Mouse (Mus musculus) CH12.LX (cell line): ENCODE results near the gene Dennd5b. TPM values are rescaled to one million over a fixed set of nuclear protein-coding genes. Genes with fewer than 3 reads are reported as not detected.
A peak's percentile ranks its signal among the peaks of the same experiment; 100 is the strongest.
"Not testable (repeated sequence)": the region's sequence is repeated elsewhere in the genome, so short reads cannot be mapped to it uniquely, and the experiment has no call there.

ENCODE experiments used
- DNase-seq: peaks from one replicate; pipeline ENCODE4 v3.0.0-alpha.2; 2013; ENCODE audit errors: extremely low read depth
- H3K27ac ChIP-seq: 2 replicates; pipeline ENCODE4 v1.5.1; 2012; ENCODE audit warnings: low read depth, mild to moderate bottlenecking, control low read depth, moderate library complexity; ENCODE audit not compliant: insufficient read depth
- H3K27me3 ChIP-seq: replicated peaks from 2 replicates; pipeline ENCODE3; 2012; ENCODE audit warnings: inconsistent platforms
- H3K36me3 ChIP-seq, 2 experiments: replicated peaks in 1 of 2; 2 replicates each; pipeline versions ENCODE3 to v1.6.1; 2012; ENCODE audit warnings: inconsistent platforms in 1 of 2, low read length in 1 of 2, mild to moderate bottlenecking in 1 of 2, mixed read lengths in 1 of 2, moderate library complexity in 1 of 2; ENCODE audit not compliant: control insufficient read depth in 1 of 2, insufficient read depth in 1 of 2
- H3K4me1 ChIP-seq, 2 experiments: 2 replicates each; pipeline ENCODE4 v1.6.1; 2012; ENCODE audit warnings: inconsistent platforms in 1 of 2, moderate library complexity in 1 of 2; ENCODE audit not compliant: insufficient read depth in 2 of 2, control insufficient read depth in 1 of 2
- H3K4me2 ChIP-seq: 2 replicates; pipeline ENCODE4 v1.6.1; 2012; ENCODE audit warnings: low read depth, mild to moderate bottlenecking, control low read depth; ENCODE audit not compliant: poor library complexity, insufficient read depth, severe bottlenecking
- H3K4me3 ChIP-seq, 3 experiments: fragments of 150-350 bp in 1 of 3; sonication (generic) in 1 of 3; replicated peaks in 1 of 3; 2 replicates each; pipeline versions ENCODE3 to v1.5.1; 2011 to 2012; ENCODE audit warnings: low read depth in 2 of 3, low read length in 2 of 3, mild to moderate bottlenecking in 2 of 3, moderate library complexity in 2 of 3, control low read depth in 1 of 3, improper control_type of control experiment in 1 of 3, inconsistent platforms in 1 of 3, mixed read lengths in 1 of 3; ENCODE audit not compliant: poor library complexity in 1 of 3
- H3K79me2 ChIP-seq: replicated peaks from 2 replicates; pipeline ENCODE4 v1.6.1; 2012; ENCODE audit warnings: mild to moderate bottlenecking, moderate library complexity; ENCODE audit not compliant: control insufficient read depth, poor library complexity, insufficient read depth, severe bottlenecking; ENCODE audit errors: extremely low read depth
- H3K9ac ChIP-seq: 2 replicates; pipeline ENCODE4 v1.6.1; 2012; ENCODE audit warnings: low read depth, mild to moderate bottlenecking, control low read depth, moderate library complexity; ENCODE audit not compliant: insufficient read depth
- H3K9me3 ChIP-seq: replicated peaks from 2 replicates; pipeline ENCODE3; 2012; ENCODE audit warnings: low read length, inconsistent platforms, mixed read lengths
- CHD1 ChIP-seq: IDR thresholded peaks from 2 replicates; pipeline ENCODE4 v1.6.1; 2012; ENCODE audit warnings: low read depth, low read length, improper control_type of control experiment, inconsistent platforms
- CTCF ChIP-seq, 2 experiments: IDR thresholded peaks in 1 of 2; conservative IDR thresholded peaks in 1 of 2; 2 replicates each; pipeline ENCODE4 v1.5.1; 2011 to 2012; ENCODE audit warnings: low read depth in 2 of 2, low read length in 2 of 2, improper control_type of control experiment in 1 of 2, inconsistent platforms in 1 of 2, mild to moderate bottlenecking in 1 of 2, moderate library complexity in 1 of 2
- E2F4 ChIP-seq: IDR thresholded peaks from 2 replicates; pipeline ENCODE4 v1.6.1; 2011; ENCODE audit warnings: low read depth, low read length, improper control_type of control experiment; ENCODE audit not compliant: insufficient replicate concordance
- HCFC1 ChIP-seq: IDR thresholded peaks from 2 replicates; pipeline ENCODE4 v1.6.1; 2012; ENCODE audit warnings: low read depth, mild to moderate bottlenecking, inconsistent platforms, low read length, improper control_type of control experiment
- JUND ChIP-seq: conservative IDR thresholded peaks from 2 replicates; pipeline ENCODE4 v1.6.1; 2011; ENCODE audit warnings: low read depth, low read length, improper control_type of control experiment
- MEF2A ChIP-seq: IDR thresholded peaks from 2 replicates; pipeline ENCODE4 v1.6.1; 2014; ENCODE audit warnings: low read depth, mild to moderate bottlenecking, inconsistent platforms, low read length, improper control_type of control experiment, borderline replicate concordance
- NRF1 ChIP-seq: IDR thresholded peaks from 2 replicates; pipeline ENCODE4 v1.6.1; 2014; ENCODE audit warnings: low read depth, mild to moderate bottlenecking, inconsistent platforms, low read length, improper control_type of control experiment, moderate library complexity
- RAD21 ChIP-seq: IDR thresholded peaks from 2 replicates; pipeline ENCODE4 v1.6.1; 2011; ENCODE audit warnings: low read depth, mild to moderate bottlenecking, low read length, improper control_type of control experiment, moderate library complexity
- SMC3 ChIP-seq: IDR thresholded peaks from 2 replicates; pipeline ENCODE4 v1.6.1; 2011; ENCODE audit warnings: low read depth, low read length, improper control_type of control experiment
- USF1 ChIP-seq: IDR thresholded peaks from 2 replicates; pipeline ENCODE4 v1.6.1; 2014; ENCODE audit warnings: low read depth, mild to moderate bottlenecking, inconsistent platforms, low read length, improper control_type of control experiment
- ZC3H11A ChIP-seq: IDR thresholded peaks from 2 replicates; pipeline ENCODE4 v1.6.1; 2012; ENCODE audit warnings: low read depth, mild to moderate bottlenecking, inconsistent platforms, low read length, improper control_type of control experiment
- ZMIZ1 ChIP-seq: IDR thresholded peaks from 2 replicates; pipeline ENCODE4 v1.6.1; 2012; ENCODE audit warnings: low read depth, mild to moderate bottlenecking, inconsistent platforms, low read length, improper control_type of control experiment
- ZNF384 ChIP-seq: IDR thresholded peaks from 2 replicates; pipeline ENCODE4 v1.6.1; 2012; ENCODE audit warnings: low read depth, low read length, improper control_type of control experiment, inconsistent platforms
- dilution Hi-C: fragments of 300-500 bp; cut with MboI; formaldehyde crosslinking; loops from 2 replicates; pipeline ENCODE4 v1.14.3; 2020; ENCODE audit warnings: low sequenced_read_pairs; ENCODE audit not compliant: extremely low pct_unique_long_range_greater_than_20kb, extremely low pct_ligation_motif_present
- in situ Hi-C: fragments of 300-500 bp; cut with MboI; formaldehyde crosslinking; loops from 3 replicates; pipeline ENCODE4 v1.14.3; 2019; ENCODE audit warnings: low sequenced_read_pairs, low pct_ligation_motif_present, low pct_unique_long_range_greater_than_20kb, mixed read lengths
- polyA plus RNA-seq: library from polyadenylated mRNA; unstranded; fragments of >175 nt; gene quantifications from 2 replicates; pipeline ENCODE4 v1.2.1, GENCODE M21; 2012; ENCODE audit warnings: low read depth; ENCODE audit not compliant: insufficient read length
- total RNA-seq, 2 experiments: library from RNA; depleted of rRNA; stranded (reverse); fragments of 300-350 nt in 1 of 2; fragments of >200 nt in 1 of 2; gene quantifications; 2 replicates each; pipeline ENCODE4 v1.2.3; 2012 to 2014

Gene Dennd5b
- total and polyA plus RNA-seq, 3 experiments, result 1.6 to 3.1 (median 2.2) TPM

DNA sequence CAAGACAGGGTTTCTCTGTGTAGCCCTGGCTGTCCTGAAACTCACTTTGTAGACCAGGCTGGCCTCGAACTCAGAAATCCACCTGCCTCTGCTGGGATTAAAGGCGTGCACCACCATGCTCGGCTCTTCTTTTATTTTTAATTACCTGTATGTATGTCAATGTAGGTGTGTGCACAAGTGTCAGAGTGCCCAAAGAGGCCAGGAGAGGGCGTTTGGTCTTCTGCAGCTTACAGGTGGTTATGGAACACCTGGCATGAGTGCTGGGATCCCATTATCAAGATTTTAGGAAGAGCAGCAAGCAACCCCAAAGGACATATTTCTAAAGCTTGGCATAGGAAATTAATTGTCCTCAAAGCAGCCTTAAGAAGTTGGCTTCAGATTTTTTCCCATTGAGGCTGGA lies 159.1 kb downstream of the Dennd5b start:
- Histone ChIP-seq H3K4me1 (peaks cover 6 to 56% of the 10 kb centered on the region in 2 experiments; a peak in 3 of 4 replicates), H3K36me3 (peaks cover 0 to 32% of the 10 kb centered on the region in 2 experiments), H3K27me3 (no peaks in the 10 kb centered on the region), H3K4me2 (peak overlapping the region; percentile 87), H3K27ac (no peak overlapping the region), H3K9me3 (no peaks in the 10 kb centered on the region), H3K9ac (no peak overlapping the region), H3K4me3 (no peak overlapping the region), H3K79me2 (peaks cover 72% of the 10 kb centered on the region)
- TF ChIP-seq CTCF (conservative IDR thresholded peaks at IDR 0.05 in 1 of 2, IDR thresholded peaks at IDR 0.05 in 1 of 2; ENCODE audit: low read depth in 2 of 2, low read length in 2 of 2), result peak in 1 of 2 experiments; percentile 30; a peak in 2 of 4 replicates
- no peak for TF ChIP-seq ZMIZ1
- dilution Hi-C loops, result no loop called here
- in situ Hi-C loops, result loop anchor here (25.0 kb wide), 1 partner anchor 170 kb away; the partner anchor contains the start of gene Dennd5b
- no peak for DNase-seq

DNA sequence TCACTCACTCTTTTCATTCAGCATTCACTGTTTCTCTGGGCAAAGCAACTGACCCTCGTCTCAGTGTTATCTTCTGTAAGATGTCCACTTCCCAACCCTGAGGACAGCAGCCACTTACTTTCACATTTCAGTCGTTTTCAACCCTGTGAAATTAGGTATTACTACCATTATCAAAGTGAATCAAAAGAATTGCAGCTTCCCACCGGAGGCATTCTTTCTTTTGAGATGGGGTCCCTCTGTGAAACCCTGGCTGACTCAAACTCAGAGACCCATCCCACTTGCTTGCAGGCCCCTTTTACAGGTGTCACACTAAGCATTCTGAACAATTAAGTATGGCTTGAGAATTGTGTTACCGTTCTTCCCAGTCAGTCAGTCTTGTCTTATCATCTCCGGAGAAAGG lies 159.6 kb downstream of the Dennd5b start:
- no peak overlapping the region for H3K4me3 ChIP-seq
- H3K9ac ChIP-seq, result peak overlapping the region; percentile 44; the same call in 1 of the 2 replicates
- no peaks in the 10 kb centered on the region for H3K27me3 ChIP-seq
- no peak for TF ChIP-seq JUND
- no peak for TF ChIP-seq MEF2A
- no peak for TF ChIP-seq NRF1
- TF ChIP-seq E2F4, result no peak
- TF ChIP-seq USF1, result no peak
- no peak for TF ChIP-seq CHD1
- TF ChIP-seq ZC3H11A, result no peak
- no peak for TF ChIP-seq HCFC1
- TF ChIP-seq CTCF (conservative IDR thresholded peaks at IDR 0.05 in 1 of 2, IDR thresholded peaks at IDR 0.05 in 1 of 2; ENCODE audit: low read depth in 2 of 2, low read length in 2 of 2), result no peak
- TF ChIP-seq, all 38 proteins: peak for 0
- Histone ChIP-seq H3K36me3 (peaks cover 0 to 32% of the 10 kb centered on the region in 2 experiments), H3K27ac (peak overlapping the region; percentile 68; the same call in 1 of the 2 replicates), H3K4me1 (peaks cover 6 to 52% of the 10 kb centered on the region in 2 experiments; a peak in 3 of 4 replicates), H3K4me2 (peak overlapping the region; percentile 96), H3K79me2 (peaks cover 74% of the 10 kb centered on the region), H3K9me3 (no peaks in the 10 kb centered on the region)
- dilution Hi-C loops, result no loop called here
- in situ Hi-C loops, result loop anchor here (25.0 kb wide), 1 partner anchor 170 kb away; the partner anchor contains the start of gene Dennd5b
- DNase-seq, result no peak

DNA sequence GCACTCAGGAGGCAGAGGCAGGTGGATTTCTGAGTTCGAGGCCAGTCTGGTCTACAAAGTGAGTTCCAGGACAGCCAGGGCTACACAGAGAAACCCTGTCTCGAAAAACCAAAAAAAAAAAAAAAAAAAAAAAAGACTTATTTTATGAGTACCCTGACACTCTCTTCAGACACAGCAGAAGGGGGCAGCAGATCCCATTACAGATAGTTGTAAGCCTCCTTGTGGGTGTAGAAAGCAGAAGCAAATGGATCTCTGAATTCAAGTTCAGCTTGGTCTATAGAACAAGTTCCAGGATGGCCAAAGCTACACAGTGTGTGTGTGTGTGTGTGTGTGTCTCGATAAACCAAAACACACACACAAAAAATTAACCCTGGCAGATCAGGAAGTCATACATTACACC lies 161.1 kb downstream of the Dennd5b start:
- DNase-seq, result peak; percentile 51
- dilution Hi-C loops, H3K9me3 ChIP-seq, H3K4me2 ChIP-seq, H3K4me3 ChIP-seq, H3K9ac ChIP-seq, H3K27ac ChIP-seq, H3K27me3 ChIP-seq: not testable (repeated sequence)
- H3K79me2 ChIP-seq, result peaks cover 80% of the 10 kb centered on the region
- peaks cover 0 to 39% of the 10 kb centered on the region in 2 experiments for H3K36me3 ChIP-seq
- in situ Hi-C loops, result loop anchor here (25.0 kb wide), 1 partner anchor 172 kb away; the partner anchor contains the start of gene Dennd5b
- H3K4me1 ChIP-seq, result peaks cover 9 to 63% of the 10 kb centered on the region in 2 experiments
- TF ChIP-seq CTCF (conservative IDR thresholded peaks at IDR 0.05 in 1 of 2, IDR thresholded peaks at IDR 0.05 in 1 of 2; ENCODE audit: low read depth in 2 of 2, low read length in 2 of 2), result peak in 1 of 2 experiments; percentile 61; a peak in 2 of 4 replicates
- peak; percentile 28 for TF ChIP-seq RAD21
- TF ChIP-seq ZNF384, result peak; percentile 94
- TF ChIP-seq SMC3, result peak; percentile 30

Other genes with a start within 250 kb of the Dennd5b start
- gene Caprin2, start 205.4 kb downstream of the Dennd5b start, total RNA-seq (2012; rRNA removed), result 0.92 and 0.93 TPM in 2 replicates
- 2.0 TPM in 2 replicates for gene Caprin2, start 205.4 kb downstream of the Dennd5b start, total RNA-seq (2014; rRNA removed)
- 2.9 and 3.2 TPM in 2 replicates for gene Caprin2, start 205.4 kb downstream of the Dennd5b start, polyA plus RNA-seq
- 57.5 and 66.6 TPM in 2 replicates for gene Sinhcaf, start 155.2 kb downstream of the Dennd5b start, total RNA-seq (2012; rRNA removed)
- 140 and 146 TPM in 2 replicates for gene Sinhcaf, start 155.2 kb downstream of the Dennd5b start, total RNA-seq (2014; rRNA removed)
- 64.7 and 82.3 TPM in 2 replicates for gene Sinhcaf, start 155.2 kb downstream of the Dennd5b start, polyA plus RNA-seq
- not detected in 2 replicates for gene Gm10203, start 28.5 kb upstream of the Dennd5b start, total RNA-seq (2012; rRNA removed)
- gene Gm10203, start 28.5 kb upstream of the Dennd5b start, total RNA-seq (2014; rRNA removed), result not detected in 2 replicates
- gene Gm10203, start 28.5 kb upstream of the Dennd5b start, polyA plus RNA-seq, result not detected in 2 replicates
- 5.6 and 7.8 TPM in 2 replicates for gene Etfbkmt, start 38.2 kb upstream of the Dennd5b start, total RNA-seq (2012; rRNA removed)
- gene Etfbkmt, start 38.2 kb upstream of the Dennd5b start, total RNA-seq (2014; rRNA removed), result 17.3 and 18.9 TPM in 2 replicates
- gene Etfbkmt, start 38.2 kb upstream of the Dennd5b start, polyA plus RNA-seq, result 9.3 and 12.4 TPM in 2 replicates
- 5.5 and 6.3 TPM in 2 replicates for gene Amn1, start 87.0 kb upstream of the Dennd5b start, total RNA-seq (2012; rRNA removed)
- gene Amn1, start 87.0 kb upstream of the Dennd5b start, total RNA-seq (2014; rRNA removed), result 8.9 and 10.8 TPM in 2 replicates
- gene Amn1, start 87.0 kb upstream of the Dennd5b start, polyA plus RNA-seq, result 3.2 and 4.1 TPM in 2 replicates
- 12.4 and 13.4 TPM in 2 replicates for gene Resf1, start 207.7 kb upstream of the Dennd5b start, total RNA-seq (2012; rRNA removed)
- 20.9 and 25.3 TPM in 2 replicates for gene Resf1, start 207.7 kb upstream of the Dennd5b start, total RNA-seq (2014; rRNA removed)
- gene Resf1, start 207.7 kb upstream of the Dennd5b start, polyA plus RNA-seq, result 14.7 and 15.5 TPM in 2 replicates